Mouse (Mus musculus) olfactory bulb, adult 2 months (tissue): ENCODE results near the gene Ppfia1.

Experiments used
- CTCF ChIP-seq: fragments of 200-500 bp; IDR thresholded peaks from 2 replicates; pipeline ENCODE4 v1.5.1; 2012; ENCODE audit warnings: low read depth, mild to moderate bottlenecking, low read length, moderate library complexity; ENCODE audit not compliant: insufficient read depth
- POLR2A ChIP-seq: fragments of 200-500 bp; IDR thresholded peaks from 2 replicates; pipeline ENCODE4 v1.6.1; 2012; ENCODE audit warnings: mild to moderate bottlenecking, low read depth, low read length, moderate library complexity; ENCODE audit not compliant: insufficient read depth

DNA sequence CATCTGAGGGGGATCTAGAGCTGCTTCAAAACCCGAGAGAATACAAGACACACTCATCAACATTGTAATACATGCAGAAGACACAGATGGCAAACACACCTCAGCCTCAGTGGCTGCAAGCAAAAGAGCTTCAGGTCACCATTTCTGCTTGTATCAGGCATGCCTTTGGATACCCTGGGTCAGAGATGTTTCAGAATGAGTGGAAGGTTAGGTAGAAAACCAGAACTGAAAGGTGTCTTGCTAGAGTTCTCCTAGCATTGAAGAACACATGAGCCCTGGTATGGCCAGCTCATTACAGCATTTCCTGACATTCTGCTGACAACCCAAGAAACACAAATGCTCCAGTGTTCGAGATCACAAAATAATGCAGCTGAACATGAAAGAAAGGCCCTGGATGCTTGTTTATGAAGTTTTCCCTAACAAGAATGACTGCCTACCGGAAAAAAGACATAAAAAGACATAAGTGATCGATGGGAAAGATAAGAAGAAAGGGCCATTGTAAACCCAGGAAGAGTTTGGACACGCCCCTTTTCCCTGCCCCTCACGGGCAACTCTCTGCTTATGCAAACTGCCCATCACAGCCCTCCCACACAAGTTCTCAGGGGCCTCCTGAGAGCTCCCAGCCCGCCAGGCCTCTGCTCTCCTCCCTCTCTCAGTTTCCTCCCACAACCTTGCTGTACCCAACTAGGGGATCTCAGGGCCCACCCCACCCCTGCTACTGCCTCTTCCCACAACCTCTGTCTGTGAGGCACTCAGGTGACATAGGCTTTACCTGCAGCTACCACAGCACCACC lies 21.7 kb downstream of the Ppfia1 start:
- TF ChIP-seq POLR2A (no peak), CTCF (no peak)
